Mouse (Mus musculus): ENCODE data around the gene Supt20. TPM values are rescaled to one million over a fixed set of nuclear protein-coding genes. Genes with fewer than 3 reads are reported as not detected.

The Supt20 gene
- 70.6 and 87.8 TPM in 2 replicates for polyA plus RNA-seq (2015; fragmentation: Nextera tagmentation; extraction: Ambion mirVana)

DNA sequence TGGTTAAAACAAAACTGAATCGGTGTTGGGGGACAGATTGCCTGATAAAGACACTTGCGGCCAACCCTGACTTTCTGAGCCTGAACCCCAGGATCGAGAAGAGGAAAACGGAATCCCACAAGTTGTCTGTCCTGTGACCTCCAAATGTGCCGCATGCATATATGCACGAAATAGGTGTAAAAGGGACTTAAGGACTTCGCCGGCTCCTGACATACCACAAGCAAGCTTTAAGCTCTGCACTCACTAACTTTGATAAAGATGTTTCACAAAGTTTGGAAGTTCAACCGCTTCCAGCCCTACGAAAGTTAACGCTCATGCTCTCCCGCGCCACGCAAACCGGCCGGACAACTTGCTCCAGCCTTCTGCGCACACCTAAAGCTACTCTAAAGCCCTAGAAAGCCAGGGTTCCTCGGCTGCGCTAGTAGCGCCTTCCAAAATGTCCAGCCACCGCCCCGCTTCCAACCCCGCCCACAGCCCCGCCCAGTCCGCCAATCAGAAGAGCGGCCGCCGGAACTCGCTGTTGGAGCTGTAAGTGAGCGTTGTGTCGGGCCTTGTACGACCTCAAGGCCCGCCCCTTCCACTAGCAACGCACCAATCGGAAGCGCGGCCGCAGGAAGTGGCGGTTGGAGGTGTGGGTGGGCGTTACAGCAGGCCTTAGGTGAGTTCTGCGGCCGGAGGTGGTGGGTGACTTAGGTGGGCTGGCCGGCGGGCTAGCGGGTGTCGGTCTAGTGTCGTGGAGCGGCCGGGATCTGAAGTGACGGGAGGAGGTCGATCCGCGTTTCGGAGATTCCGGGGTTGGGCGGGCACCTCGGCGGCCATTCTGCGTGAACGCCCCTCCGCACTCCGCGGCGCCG, at the start of gene Supt20:
Supt20 (plus strand) TSS at position 606 of the 854 bp plus-strand sequence.
- ATAC-seq: peak; percentile 99
- Histone ChIP-seq H3K9ac (ENCODE audit: low read depth, low read length) (peak within 1 kb of the TSS; percentile 76), H3K4me3 (ENCODE audit: low read length) (peak within 1 kb of the TSS; percentile 68), H3K27ac (ENCODE audit: low read depth, low read length) (peak within 1 kb of the TSS; percentile 80), H3K4me1 (ENCODE audit: control insufficient read depth, insufficient read depth, low read depth, low read length) (peaks cover 3% of the 10 kb centered on the region), H3K4me2 (ENCODE audit: low read length) (peak within 1 kb of the TSS; percentile 89), H3K36me3 (ENCODE audit: control insufficient read depth, insufficient read depth, low read length) (peaks cover 2% of the 10 kb centered on the region; the same call in 1 of the 2 replicates), H3K27me3 (replicated peaks; ENCODE audit: control insufficient read depth, insufficient read depth, low read length) (no peaks in the 10 kb centered on the region), H3K9me3 (ENCODE audit: control insufficient read depth, low read length) (no peaks in the 10 kb centered on the region)
- WGBS: 2% methylated on average over 65 of the region's 65 CpGs

GRCm38 (mm10) chr3:54642851-54643250, 49.8 kb upstream of the Supt20 start:
- H3K4me2 ChIP-seq (ENCODE audit: low read length): no peak overlapping the region
- no peaks in the 10 kb centered on the region for H3K4me1 ChIP-seq (ENCODE audit: control insufficient read depth, insufficient read depth, low read depth, low read length)
- no peak for ATAC-seq
- WGBS: 88% methylated on average over 1 of the region's 1 CpGs
- H3K36me3 ChIP-seq (ENCODE audit: control insufficient read depth, insufficient read depth, low read length): no peaks in the 10 kb centered on the region
- no peak overlapping the region for H3K4me3 ChIP-seq (ENCODE audit: low read length)
- H3K27me3 ChIP-seq (replicated peaks; ENCODE audit: control insufficient read depth, insufficient read depth, low read length): no peaks in the 10 kb centered on the region
- H3K27ac ChIP-seq (ENCODE audit: low read depth, low read length): no peak overlapping the region
- no peak overlapping the region for H3K9ac ChIP-seq (ENCODE audit: low read depth, low read length)
- H3K9me3 ChIP-seq (ENCODE audit: control insufficient read depth, low read length): no peaks in the 10 kb centered on the region

DNA sequence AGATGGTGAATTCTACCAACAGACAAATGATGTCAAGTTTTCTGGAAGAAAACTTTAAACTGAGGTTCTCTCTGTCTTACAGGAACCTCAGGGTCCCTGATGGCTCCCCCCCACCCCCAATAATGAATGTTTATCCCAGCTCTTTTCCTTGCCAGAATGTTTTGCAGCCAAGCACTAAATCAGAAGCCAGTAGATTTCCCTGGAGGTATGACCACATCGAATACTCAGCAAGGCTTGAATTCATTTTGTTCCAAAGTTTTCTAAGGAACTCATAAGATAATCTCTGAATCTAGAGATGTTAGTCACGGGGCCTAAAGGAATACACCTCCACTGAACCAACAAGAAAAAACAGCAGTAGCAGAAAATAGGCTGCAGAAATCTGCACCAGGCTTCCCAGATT, 45.0 kb upstream of the Supt20 start:
- Histone ChIP-seq H3K36me3 (ENCODE audit: control insufficient read depth, insufficient read depth, low read length) (no peaks in the 10 kb centered on the region), H3K4me3 (ENCODE audit: low read length) (no peak overlapping the region), H3K4me2 (ENCODE audit: low read length) (no peak overlapping the region), H3K27me3 (replicated peaks; ENCODE audit: control insufficient read depth, insufficient read depth, low read length) (no peaks in the 10 kb centered on the region), H3K9ac (ENCODE audit: low read depth, low read length) (no peak overlapping the region), H3K9me3 (ENCODE audit: control insufficient read depth, low read length) (no peaks in the 10 kb centered on the region), H3K4me1 (ENCODE audit: control insufficient read depth, insufficient read depth, low read depth, low read length) (no peaks in the 10 kb centered on the region), H3K27ac (ENCODE audit: low read depth, low read length) (no peak overlapping the region)
- WGBS: 68% methylated on average over 2 of the region's 2 CpGs
- no peak for ATAC-seq

GRCm38 (mm10) chr3:54651576-54651975, 41.0 kb upstream of the Supt20 start:
- WGBS: 88% methylated on average over 4 of the region's 4 CpGs
- no peaks in the 10 kb centered on the region for H3K36me3 ChIP-seq (ENCODE audit: control insufficient read depth, insufficient read depth, low read length)
- ATAC-seq: no peak
- H3K27me3 ChIP-seq (replicated peaks; ENCODE audit: control insufficient read depth, insufficient read depth, low read length): no peaks in the 10 kb centered on the region
- H3K27ac ChIP-seq (ENCODE audit: low read depth, low read length): no peak overlapping the region
- no peaks in the 10 kb centered on the region for H3K4me1 ChIP-seq (ENCODE audit: control insufficient read depth, insufficient read depth, low read depth, low read length)
- no peak overlapping the region for H3K9ac ChIP-seq (ENCODE audit: low read depth, low read length)
- H3K4me3 ChIP-seq (ENCODE audit: low read length): no peak overlapping the region
- H3K4me2 ChIP-seq (ENCODE audit: low read length): no peak overlapping the region
- no peaks in the 10 kb centered on the region for H3K9me3 ChIP-seq (ENCODE audit: control insufficient read depth, low read length)

GRCm38 (mm10) chr3:54654169-54654568, 38.4 kb upstream of the Supt20 start:
- H3K9ac ChIP-seq (ENCODE audit: low read depth, low read length): no peak overlapping the region
- ATAC-seq: no peak
- no peaks in the 10 kb centered on the region for H3K36me3 ChIP-seq (ENCODE audit: control insufficient read depth, insufficient read depth, low read length)
- no peaks in the 10 kb centered on the region for H3K27me3 ChIP-seq (replicated peaks; ENCODE audit: control insufficient read depth, insufficient read depth, low read length)
- no peaks in the 10 kb centered on the region for H3K4me1 ChIP-seq (ENCODE audit: control insufficient read depth, insufficient read depth, low read depth, low read length)
- H3K9me3 ChIP-seq (ENCODE audit: control insufficient read depth, low read length): no peaks in the 10 kb centered on the region; the same call in 1 of the 2 replicates
- no peak overlapping the region for H3K4me3 ChIP-seq (ENCODE audit: low read length)
- WGBS: 100% methylated on average over 1 of the region's 1 CpGs
- no peak overlapping the region for H3K27ac ChIP-seq (ENCODE audit: low read depth, low read length)
- H3K4me2 ChIP-seq (ENCODE audit: low read length): no peak overlapping the region

DNA sequence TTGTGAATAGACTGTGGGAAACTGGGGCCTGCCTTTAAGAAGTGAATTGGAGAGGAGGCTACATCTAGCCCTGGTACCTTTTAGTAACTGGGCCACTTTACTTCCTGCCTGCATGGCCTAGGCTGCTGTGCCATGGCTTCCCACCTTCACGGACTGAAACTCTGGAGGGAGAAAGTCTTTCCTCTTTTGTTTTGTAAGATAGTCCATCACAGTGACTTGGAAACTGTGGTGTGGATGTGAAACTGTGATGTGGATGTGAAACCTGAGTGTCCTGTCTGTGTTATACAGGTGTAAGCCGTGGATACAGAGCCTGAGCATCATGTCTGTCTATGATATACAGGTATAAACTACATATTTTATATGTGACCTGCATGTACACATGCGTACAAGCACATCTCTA, 35.5 kb upstream of the Supt20 start:
- H3K9ac ChIP-seq (ENCODE audit: low read depth, low read length): no peak overlapping the region
- H3K4me2 ChIP-seq (ENCODE audit: low read length): no peak overlapping the region
- H3K36me3 ChIP-seq (ENCODE audit: control insufficient read depth, insufficient read depth, low read length): no peaks in the 10 kb centered on the region
- no peak overlapping the region for H3K4me3 ChIP-seq (ENCODE audit: low read length)
- H3K4me1 ChIP-seq (ENCODE audit: control insufficient read depth, insufficient read depth, low read depth, low read length): no peaks in the 10 kb centered on the region
- no peak for ATAC-seq
- no peaks in the 10 kb centered on the region for H3K27me3 ChIP-seq (replicated peaks; ENCODE audit: control insufficient read depth, insufficient read depth, low read length)
- peaks cover 2% of the 10 kb centered on the region; the same call in 1 of the 2 replicates for H3K9me3 ChIP-seq (ENCODE audit: control insufficient read depth, low read length)
- WGBS: 82% methylated on average over 3 of the region's 3 CpGs
- H3K27ac ChIP-seq (ENCODE audit: low read depth, low read length): no peak overlapping the region

DNA sequence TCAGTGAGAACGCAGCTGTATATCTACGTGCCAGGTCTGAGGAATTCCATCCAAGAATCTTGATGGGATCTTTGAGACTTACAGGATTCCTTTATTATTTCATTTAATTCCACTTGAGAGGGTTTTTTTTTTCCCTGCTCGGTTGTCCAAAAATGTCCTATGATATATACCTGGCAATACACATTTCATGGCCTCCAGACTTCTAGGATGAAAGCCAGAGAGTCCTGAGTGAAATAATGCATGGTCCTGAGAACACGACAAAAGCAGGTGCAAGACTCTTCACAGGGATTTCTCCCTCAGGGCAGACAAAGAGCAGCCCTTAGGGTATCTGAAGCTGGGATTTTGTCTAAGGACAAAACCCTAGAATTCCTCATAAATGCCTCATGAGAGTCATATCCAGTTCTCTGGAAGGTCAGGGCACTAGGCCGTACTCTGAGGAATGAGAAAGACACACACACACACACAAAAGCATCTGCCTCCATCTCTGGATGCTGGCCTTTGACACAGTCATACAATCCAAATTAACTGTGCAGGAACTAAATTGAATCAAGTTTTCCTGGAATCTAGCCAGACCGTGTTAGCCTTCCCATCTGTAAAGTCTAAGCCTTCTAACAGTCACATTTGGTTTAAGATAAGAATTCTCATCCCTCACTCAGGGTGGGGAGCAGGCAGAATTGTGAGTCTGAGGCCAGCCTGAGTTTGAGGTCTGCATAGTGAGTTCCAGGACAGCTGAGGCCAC, 34.5 kb upstream of the Supt20 start:
- Histone ChIP-seq H3K27me3 (replicated peaks; ENCODE audit: control insufficient read depth, insufficient read depth, low read length) (no peaks in the 10 kb centered on the region), H3K9me3 (ENCODE audit: control insufficient read depth, low read length) (peaks cover 2% of the 10 kb centered on the region; the same call in 1 of the 2 replicates), H3K27ac (ENCODE audit: low read depth, low read length) (no peak overlapping the region), H3K4me3 (ENCODE audit: low read length) (no peak overlapping the region), H3K9ac (ENCODE audit: low read depth, low read length) (no peak overlapping the region), H3K36me3 (ENCODE audit: control insufficient read depth, insufficient read depth, low read length) (no peaks in the 10 kb centered on the region), H3K4me2 (ENCODE audit: low read length) (no peak overlapping the region), H3K4me1 (ENCODE audit: control insufficient read depth, insufficient read depth, low read depth, low read length) (no peaks in the 10 kb centered on the region)
- no peak for ATAC-seq
- 73% methylated on average over 6 of the region's 6 CpGs for WGBS

DNA sequence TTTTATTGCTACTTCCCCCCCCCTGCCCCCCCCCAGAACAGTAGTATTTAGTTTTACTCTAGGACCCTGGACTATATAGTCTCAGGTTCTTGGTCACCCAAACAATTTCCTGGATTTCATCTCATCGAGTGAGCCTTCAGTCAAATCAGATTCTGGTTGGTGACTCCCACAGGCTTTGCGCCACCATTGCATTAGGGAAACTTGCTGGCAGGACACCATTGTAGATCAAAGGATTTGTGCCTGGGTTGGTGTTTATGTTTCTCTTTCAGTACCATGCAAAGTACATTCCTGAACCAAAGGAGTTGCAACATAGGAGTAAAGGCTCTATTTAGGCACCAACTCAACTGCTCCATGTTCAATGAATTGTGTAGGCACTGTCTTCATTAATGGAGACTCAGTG, 32.9 kb upstream of the Supt20 start:
- Histone ChIP-seq H3K36me3 (ENCODE audit: control insufficient read depth, insufficient read depth, low read length) (no peaks in the 10 kb centered on the region), H3K9me3 (ENCODE audit: control insufficient read depth, low read length) (peaks cover 2% of the 10 kb centered on the region; the same call in 1 of the 2 replicates), H3K4me1 (ENCODE audit: control insufficient read depth, insufficient read depth, low read depth, low read length) (no peaks in the 10 kb centered on the region), H3K27ac (ENCODE audit: low read depth, low read length) (no peak overlapping the region), H3K4me2 (ENCODE audit: low read length) (no peak overlapping the region), H3K4me3 (ENCODE audit: low read length) (no peak overlapping the region), H3K9ac (ENCODE audit: low read depth, low read length) (no peak overlapping the region), H3K27me3 (replicated peaks; ENCODE audit: control insufficient read depth, insufficient read depth, low read length) (no peaks in the 10 kb centered on the region)
- no peak for ATAC-seq
- 97% methylated on average over 2 of the region's 2 CpGs for WGBS

DNA sequence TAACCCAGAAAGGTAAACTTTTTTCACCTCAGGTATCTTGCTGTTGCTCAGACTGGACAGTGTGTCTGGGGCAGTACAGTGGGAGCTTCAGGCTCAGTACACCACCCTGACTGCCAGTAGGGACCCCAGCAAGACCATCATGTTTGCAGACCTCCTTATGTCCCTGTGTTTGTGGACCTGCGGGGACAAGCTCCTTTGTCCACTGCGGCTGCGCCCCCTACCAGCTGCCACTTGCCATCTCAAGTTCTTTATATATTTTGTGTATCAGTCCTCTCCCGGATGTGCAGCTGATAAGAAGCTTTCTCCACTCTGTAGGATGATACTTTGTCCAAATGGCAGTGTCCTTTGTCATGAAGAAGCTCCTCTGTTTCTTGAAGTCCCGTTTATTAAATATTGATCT, 30.2 kb upstream of the Supt20 start:
- no peak for ATAC-seq
- no peak overlapping the region for H3K27ac ChIP-seq (ENCODE audit: low read depth, low read length)
- no peaks in the 10 kb centered on the region for H3K4me1 ChIP-seq (ENCODE audit: control insufficient read depth, insufficient read depth, low read depth, low read length)
- H3K9me3 ChIP-seq (ENCODE audit: control insufficient read depth, low read length): peaks cover 2% of the 10 kb centered on the region; the same call in 1 of the 2 replicates
- no peaks in the 10 kb centered on the region for H3K27me3 ChIP-seq (replicated peaks; ENCODE audit: control insufficient read depth, insufficient read depth, low read length)
- H3K4me2 ChIP-seq (ENCODE audit: low read length): no peak overlapping the region
- H3K9ac ChIP-seq (ENCODE audit: low read depth, low read length): no peak overlapping the region
- no peak overlapping the region for H3K4me3 ChIP-seq (ENCODE audit: low read length)
- H3K36me3 ChIP-seq (ENCODE audit: control insufficient read depth, insufficient read depth, low read length): no peaks in the 10 kb centered on the region
- 75% methylated on average over 5 of the region's 5 CpGs for WGBS
